Mouse (Mus musculus): ENCODE results near the gene Alb. TPM values are rescaled to one million over a fixed set of nuclear protein-coding genes. Genes with fewer than 3 reads are reported as not detected.

Gene Alb
- total RNA-seq, 4 experiments from 2014 or later, result 0.21 TPM; not detected in 3

DNA sequence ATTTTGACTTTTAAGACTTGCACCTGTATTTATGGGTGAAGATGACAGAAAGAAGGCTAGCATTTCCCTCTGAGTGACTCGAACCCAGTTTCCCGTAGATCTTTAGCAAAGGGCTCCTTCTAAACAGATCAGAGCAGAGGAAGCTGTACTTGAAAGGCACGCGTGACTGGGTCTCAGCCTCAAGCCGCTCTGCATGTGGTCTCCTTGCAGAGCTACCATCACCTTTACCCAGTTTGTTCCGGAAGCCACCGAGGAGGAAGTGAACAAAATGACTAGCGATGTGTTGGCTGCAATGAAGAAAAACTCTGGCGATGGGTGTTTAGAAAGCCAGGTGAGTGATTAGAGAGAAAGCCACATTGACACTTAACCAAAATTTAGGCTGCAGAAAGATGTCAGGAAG lies 31.7 kb downstream of the Alb start:
- no peak for DNase-seq (ENCODE audit: low spot score in 2 of 2)

DNA sequence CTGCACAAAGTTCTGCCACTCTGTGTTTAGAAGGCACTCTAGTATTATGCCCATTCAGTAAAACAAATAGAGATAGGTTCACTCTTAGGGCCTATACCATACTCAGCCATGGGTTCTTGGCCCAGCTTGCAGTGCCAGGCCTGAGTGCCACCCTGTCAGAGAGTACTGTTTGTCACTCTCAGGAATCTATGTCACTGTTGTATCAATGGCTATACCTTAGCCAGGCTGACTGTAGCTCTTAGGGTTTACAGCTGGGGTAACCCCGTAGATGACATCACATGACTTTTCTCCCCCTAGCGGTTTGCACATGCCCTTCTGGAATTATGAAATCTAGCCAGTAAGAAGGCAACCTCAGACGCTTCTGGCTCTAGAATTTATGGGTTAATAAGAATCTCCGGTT lies 33.6 kb downstream of the Alb start:
- no peak for DNase-seq (ENCODE audit: low spot score in 2 of 2)

DNA sequence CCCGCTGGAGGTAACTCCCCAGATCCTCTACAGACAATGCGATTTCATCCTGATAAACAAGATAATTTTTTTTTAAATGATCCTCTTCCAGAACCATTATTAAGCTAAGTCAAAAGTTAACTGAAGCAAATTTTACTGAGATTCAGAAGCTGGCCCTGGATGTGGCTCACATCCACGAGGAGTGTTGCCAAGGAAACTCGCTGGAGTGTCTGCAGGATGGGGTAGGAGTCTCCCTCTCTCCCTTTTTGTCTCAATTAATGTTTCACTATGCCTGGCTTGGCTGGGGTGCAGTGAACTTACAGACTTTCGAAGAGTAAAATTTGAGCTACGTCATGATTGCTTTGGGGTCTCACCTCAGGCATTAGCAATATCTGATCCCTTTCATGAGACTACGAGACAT lies 38.8 kb downstream of the Alb start:
- no peak for DNase-seq (ENCODE audit: low spot score in 2 of 2)

DNA sequence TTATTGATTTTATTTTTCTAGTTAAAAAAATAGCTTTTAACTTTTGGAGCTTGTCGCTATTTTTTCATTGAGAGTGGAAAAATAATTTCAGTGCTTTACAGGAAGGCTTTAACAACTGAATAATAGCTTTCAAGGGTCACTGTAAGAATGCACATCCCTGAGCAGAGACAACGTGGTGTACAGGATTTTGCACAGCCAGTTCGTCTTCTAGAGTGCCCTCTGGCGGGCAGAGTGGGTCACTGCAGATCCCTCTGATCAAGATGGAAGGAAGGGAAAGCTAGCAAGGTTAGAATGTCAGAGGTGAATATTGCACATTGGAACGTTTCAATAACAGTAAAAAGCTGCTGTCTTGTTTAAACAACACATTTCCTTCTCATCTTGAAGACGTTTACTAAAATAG lies 40.0 kb downstream of the Alb start:
- peak; percentile 44 to 75 for DNase-seq (ENCODE audit: low spot score in 2 of 2)

DNA sequence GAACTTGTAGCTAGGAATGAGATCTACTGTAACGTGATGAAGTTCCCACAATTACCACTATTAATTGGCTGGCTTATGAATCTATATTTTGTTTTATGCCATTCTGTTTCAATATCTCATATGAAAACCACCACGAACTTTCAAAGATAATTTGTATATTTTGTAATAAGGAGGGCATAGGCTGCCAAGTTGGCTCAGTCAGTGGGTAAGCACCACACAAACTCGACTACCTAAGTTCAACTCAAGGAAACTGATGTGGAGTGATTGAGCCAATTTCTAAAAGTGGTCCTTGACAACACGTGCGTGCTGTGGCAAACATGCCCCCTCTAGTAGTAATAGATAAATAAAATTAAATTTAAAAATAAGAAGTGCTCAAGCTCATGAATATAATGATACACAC lies 41.1 kb downstream of the Alb start:
- no peak for DNase-seq (ENCODE audit: low spot score in 2 of 2)

DNA sequence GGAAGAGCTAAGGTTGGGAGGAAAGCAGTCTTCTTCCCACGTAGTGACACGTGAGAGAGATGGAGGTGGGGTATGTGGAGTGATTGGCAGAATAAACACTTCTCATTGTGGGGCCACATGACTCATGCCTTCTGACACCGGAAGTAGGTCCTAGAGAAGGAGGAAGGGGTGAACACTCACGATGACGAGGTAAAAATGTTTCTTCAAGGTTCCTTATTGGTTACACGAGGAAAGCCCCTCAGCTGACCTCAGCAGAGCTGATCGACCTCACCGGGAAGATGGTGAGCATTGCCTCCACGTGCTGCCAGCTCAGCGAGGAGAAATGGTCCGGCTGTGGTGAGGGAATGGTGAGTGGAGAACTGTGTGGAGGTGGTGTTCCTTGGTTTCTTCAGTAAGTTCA lies 44.0 kb downstream of the Alb start:
- DNase-seq (ENCODE audit: low spot score in 2 of 2), result no peak

DNA sequence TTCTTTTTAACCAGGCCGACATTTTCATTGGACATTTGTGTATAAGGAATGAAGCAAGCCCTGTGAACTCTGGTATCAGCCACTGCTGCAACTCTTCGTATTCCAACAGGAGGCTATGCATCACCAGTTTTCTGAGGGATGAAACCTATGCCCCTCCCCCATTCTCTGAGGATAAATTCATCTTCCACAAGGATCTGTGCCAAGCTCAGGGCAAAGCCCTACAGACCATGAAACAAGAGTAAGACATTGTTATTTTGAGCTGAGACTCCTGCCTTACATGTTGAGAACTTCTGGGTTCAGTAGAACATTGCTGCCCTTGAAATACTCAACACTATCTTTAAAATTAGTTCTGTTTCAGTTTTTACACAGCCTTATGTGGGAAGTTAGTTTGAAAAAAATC lies 45.8 kb downstream of the Alb start:
- DNase-seq (ENCODE audit: low spot score in 2 of 2), result no peak

DNA sequence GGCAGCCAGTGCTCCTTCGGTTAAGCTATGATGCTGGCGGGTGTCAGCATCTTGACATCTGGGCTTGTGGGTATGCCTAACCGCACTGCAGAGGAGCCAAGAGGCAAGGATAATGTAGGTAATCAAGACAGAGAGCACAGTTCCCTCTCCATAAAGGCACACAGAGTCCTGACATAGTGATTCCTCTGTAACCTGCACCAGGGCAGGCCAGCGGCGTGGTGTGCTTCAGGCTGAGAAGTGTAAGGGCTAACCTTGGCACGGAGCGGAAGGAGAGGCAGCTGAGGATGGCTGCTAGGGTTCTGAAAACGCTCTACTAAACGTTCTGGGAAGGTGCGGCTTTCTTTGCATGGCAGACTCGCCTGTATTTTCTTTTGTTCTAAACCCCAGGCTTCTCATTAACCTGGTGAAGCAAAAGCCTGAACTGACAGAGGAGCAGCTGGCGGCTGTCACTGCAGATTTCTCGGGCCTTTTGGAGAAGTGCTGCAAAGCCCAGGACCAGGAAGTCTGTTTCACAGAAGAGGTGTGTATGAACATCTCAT lies 46.8 kb downstream of the Alb start:
- DNase-seq (ENCODE audit: low spot score in 2 of 2), result no peak

DNA sequence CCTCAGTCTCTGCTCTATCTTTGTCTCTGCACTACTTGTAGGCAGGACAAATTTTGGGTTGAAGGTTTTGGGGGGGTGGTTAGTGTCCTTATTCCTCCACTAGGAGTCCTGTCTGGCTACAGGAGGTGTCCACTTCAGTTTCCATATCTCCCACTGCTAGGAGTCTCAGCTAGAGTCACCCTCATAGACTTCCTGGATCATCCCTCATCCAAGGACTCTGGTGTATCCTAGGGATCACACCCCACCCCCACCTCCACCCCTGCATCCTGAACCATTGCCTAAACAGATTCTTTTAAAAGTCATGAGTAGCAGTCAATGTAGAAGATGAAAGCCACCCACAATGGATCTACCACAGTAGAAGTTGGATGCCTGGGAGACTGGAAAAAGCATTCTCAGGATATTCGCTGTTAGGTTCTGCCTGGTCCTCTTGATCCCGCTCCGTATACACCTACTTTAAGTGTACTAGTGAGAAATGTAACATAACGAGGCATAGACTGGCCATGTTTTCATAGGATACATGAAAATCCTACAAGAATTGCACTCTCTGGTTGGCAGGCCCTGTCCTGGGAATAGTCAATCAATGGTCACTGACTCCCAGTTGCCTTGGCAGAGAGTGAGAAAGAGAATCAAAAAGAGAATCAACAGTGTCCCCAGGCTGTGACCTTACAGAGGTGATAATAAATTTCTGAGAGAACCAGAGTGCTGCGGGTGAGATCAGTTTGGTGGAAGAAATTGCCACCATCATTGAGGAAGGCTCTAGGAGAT lies 49.3 kb downstream of the Alb start:
- DNase-seq (ENCODE audit: low spot score in 2 of 2), result no peak

DNA sequence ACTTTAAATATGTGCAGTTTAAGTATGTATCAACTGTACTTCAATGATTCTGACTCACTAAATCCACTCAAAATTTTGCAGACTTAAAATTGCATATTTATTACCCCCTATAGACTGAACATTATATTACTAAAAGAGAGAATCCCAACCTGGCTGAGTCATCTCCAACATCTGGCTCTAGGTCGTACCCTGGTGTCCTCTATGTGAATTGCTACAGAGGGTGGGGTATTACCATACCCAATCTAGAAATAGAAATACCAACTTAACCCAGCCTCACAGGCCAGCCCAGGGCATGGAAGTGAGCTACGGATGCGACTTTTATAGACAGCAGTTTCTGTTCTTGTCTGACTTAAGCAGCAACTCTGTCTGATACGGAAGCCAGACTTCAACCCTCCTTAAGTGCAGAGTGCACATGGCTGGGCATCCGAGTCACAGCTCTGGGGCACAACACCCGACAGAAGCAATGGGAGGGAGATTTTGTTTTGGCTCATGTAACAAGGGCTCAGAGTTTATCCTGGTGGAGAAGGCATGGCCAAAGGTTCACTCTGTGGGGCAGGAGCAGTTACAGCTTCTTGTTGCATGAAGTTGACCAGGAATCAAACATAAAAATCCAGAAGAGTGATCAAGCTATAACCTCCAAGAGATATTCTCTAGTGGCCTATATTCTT lies 51.7 kb downstream of the Alb start:
- DNase-seq (ENCODE audit: low spot score in 2 of 2), result no peak

DNA sequence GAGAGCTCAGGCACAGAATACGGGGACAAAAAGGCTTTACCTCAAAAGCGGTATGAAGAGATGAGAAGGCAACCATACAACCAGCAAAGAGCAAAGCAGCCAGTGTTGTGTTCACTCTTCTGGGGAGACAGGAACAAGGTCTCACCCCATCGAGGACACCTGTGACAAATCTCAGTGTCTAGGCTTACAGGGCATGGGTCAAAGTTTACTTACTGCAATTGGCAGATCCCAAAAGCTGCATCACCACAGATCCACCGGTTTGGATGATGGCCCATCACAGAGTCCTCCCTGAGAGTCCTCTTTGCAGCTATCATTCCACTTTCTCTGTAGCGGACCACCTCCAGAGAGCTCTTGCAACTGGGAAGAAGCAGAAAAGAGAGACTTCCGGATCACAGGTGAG lies 54.9 kb downstream of the Alb start:
- no peak for DNase-seq (ENCODE audit: low spot score in 2 of 2)

DNA sequence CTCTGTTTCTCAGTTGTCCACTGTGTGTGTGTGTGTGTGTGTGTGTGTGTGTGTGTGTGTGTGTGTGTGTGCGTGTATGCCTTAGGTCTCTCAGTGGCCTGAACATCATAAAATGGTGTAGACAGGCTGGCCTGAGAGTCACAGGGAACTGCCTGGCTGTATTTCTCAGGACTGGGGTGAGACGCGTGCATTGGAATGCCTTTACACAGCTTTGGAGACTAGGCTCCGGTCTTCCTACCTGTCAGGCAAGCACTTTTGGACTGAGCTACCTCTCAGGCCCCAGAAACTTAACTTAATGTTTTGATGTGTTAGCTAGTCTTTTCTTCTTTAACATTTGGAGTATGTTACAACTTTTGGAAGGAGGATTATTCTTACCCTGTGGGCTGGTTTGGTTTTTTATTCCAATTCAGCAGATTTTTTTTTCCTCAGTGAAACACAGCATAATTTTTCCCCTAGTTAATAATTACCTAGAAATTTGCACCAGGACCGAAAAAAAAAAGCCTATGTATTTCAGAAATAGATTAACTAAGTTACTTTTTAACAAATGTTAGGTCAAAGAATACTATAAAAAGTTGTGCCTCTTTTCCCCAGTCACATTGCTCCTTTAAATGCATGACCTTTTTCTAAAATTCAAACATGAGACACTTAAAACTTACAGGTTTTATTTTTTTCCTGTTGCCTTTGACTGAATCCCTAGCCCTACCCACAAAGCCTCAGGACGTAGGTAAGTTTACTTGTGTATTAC lies 57.8 kb downstream of the Alb start, which contains the start of gene Afm:
Afm (plus strand) TSS at position 577 of the 745 bp plus-strand sequence.
- no peak for DNase-seq (ENCODE audit: low spot score in 2 of 2)

Other genes starting within 250 kb of the Alb start
- 10 to 100 TPM; 21.4 to 24.0 (median 23.2) TPM for gene Cox18, start 236.9 kb upstream of the Alb start, total RNA-seq (2022)
- 100 to 1,000 TPM; 100 to 122 (median 114) TPM for gene Ankrd17, start 94.3 kb upstream of the Alb start, total RNA-seq (2022)
- 1 to 10 TPM; 1.1 to 3.1 (median 2.2) TPM for gene Gm9958, start 93.7 kb upstream of the Alb start, total RNA-seq (2022)
- under 1 TPM in 2 of 4 experiments, not detected in 2; 0.36 to 0.45 TPM for gene Afp, start 29.8 kb downstream of the Alb start, total RNA-seq (2022)
- gene Afm, start 58.0 kb downstream of the Alb start, total RNA-seq (2022), result under 1 TPM in 1 of 4 experiments, not detected in 3; 0.21 TPM
- under 1 TPM in 1 of 4 experiments, not detected in 3; 0.16 TPM for gene 5830473C10Rik, start 100.2 kb downstream of the Alb start, total RNA-seq (2022)
- gene Rassf6, start 179.8 kb downstream of the Alb start, total RNA-seq (2022), result 1 to 10 TPM in 1 of 4 experiments, under 1 TPM in 3; 0.63 to 1.6 (median 0.78) TPM

Measured in layer of hippocampus, adult 8-10 months (tissue).